Mouse (Mus musculus) limb, embryonic 15.5 days (tissue): ENCODE data around the gene Zbtb26. TPM values are rescaled to one million over a fixed set of nuclear protein-coding genes. Genes with fewer than 3 reads are reported as not detected.
A peak's percentile ranks its signal among the peaks of the same experiment; 100 is the strongest.

Source experiments
- ATAC-seq: fragments of 200-750 bp; cut with Nextera tagmentation; 2 replicates; pipeline ENCODE4 v1.8.0; 2017; ENCODE audit warnings: low read depth, moderate TSS enrichment; ENCODE audit not compliant: insufficient number of reproducible peaks, low FRiP score, low TSS enrichment
- H3K27ac ChIP-seq: fragments of 300-500 bp; sonication (generic); 2 replicates; pipeline ENCODE4 v1.5.1; 2015; ENCODE audit warnings: moderate library complexity, mild to moderate bottlenecking, inconsistent platforms
- H3K27me3 ChIP-seq: fragments of 300-500 bp; sonication (generic); 2 replicates; pipeline ENCODE4 v1.6.1; 2015; ENCODE audit warnings: inconsistent platforms
- H3K36me3 ChIP-seq: fragments of 300-500 bp; sonication (generic); 2 replicates; pipeline ENCODE4 v1.6.1; 2015; ENCODE audit warnings: inconsistent platforms
- H3K4me1 ChIP-seq: fragments of 300-500 bp; sonication (generic); 2 replicates; pipeline ENCODE4 v1.6.1; 2015; ENCODE audit warnings: inconsistent platforms
- H3K4me2 ChIP-seq: fragments of 300-500 bp; sonication (generic); 2 replicates; pipeline ENCODE4 v1.6.1; 2015; ENCODE audit warnings: mild to moderate bottlenecking, inconsistent platforms
- H3K4me3 ChIP-seq: fragments of 300-500 bp; sonication (generic); 2 replicates; pipeline ENCODE4 v1.5.1; 2015; ENCODE audit warnings: mild to moderate bottlenecking, inconsistent platforms
- H3K9ac ChIP-seq: fragments of 300-500 bp; sonication (generic); 2 replicates; pipeline ENCODE4 v1.6.1; 2015; ENCODE audit warnings: inconsistent platforms
- H3K9me3 ChIP-seq: fragments of 300-500 bp; sonication (generic); 2 replicates; pipeline ENCODE4 v1.6.1; 2016; ENCODE audit warnings: inconsistent platforms
- WGBS: fragments of 180-500 bp; shearing (Covaris S2); methylation state at CpG from one replicate; pipeline ENCODE4 v1.1.7; 2015; 5-methylcytosine and 5-hydroxymethylcytosine counted together
- polyA plus RNA-seq: library from polyadenylated mRNA; unstranded; fragments of >200 nt; fragmentation: Nextera tagmentation; extraction: Ambion mirVana; gene quantifications from 2 replicates; pipeline ENCODE4 v1.2.1, GENCODE M21; 2015

Zbtb26 gene
- 6.0 and 6.2 TPM in 2 replicates for polyA plus RNA-seq

- no peaks in the 10 kb centered on the region for H3K9me3 ChIP-seq
Observed at GRCm38 (mm10) chr2:37442611-37443591, at the start of gene Zbtb26, which contains the start of the genes Zbtb6 and Rabgap1. Gene Zbtb26, minus strand, starts transcription at chr2:37443135. Gene Zbtb6, minus strand, starts transcription at chr2:37443171. Gene Rabgap1, plus strand, starts transcription at chr2:37443279.

DNA sequence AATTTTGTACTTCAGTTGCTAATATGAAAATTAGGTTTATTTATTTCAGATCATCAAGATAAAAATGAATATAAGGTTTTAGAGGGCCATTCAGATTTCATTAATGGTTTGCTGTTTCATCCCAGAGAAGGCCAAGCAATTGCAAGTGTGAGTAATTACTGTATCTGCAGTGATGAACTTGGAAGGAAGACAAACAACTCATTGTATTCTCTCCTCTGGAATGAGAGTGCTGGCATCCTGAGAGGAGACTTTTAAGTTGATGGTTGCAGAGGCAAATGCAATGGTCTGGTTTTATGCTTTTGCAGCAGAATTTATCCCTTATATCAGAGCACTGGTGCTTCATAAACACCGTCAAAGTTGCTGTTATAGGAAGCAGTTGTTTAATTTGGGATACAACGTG lies 46.0 kb upstream of the Zbtb26 start:
- H3K27ac ChIP-seq = no peak overlapping the region
- H3K36me3 ChIP-seq = peaks cover 53% of the 10 kb centered on the region
- no peaks in the 10 kb centered on the region for H3K4me1 ChIP-seq
- no peak overlapping the region for H3K4me2 ChIP-seq
- no peak for ATAC-seq
- no peaks in the 10 kb centered on the region for H3K9me3 ChIP-seq
- 93% methylated on average over 2 of the region's 2 CpGs for WGBS
- H3K4me3 ChIP-seq = no peak overlapping the region
- H3K27me3 ChIP-seq = no peaks in the 10 kb centered on the region
- H3K9ac ChIP-seq = no peak overlapping the region

More at GRCm38 (mm10) chr2:37442611-37443591, at the start of gene Zbtb26, which contains the start of the genes Zbtb6 and Rabgap1:
- Histone ChIP-seq H3K27me3 (no peaks in the 10 kb centered on the region), H3K36me3 (no peaks in the 10 kb centered on the region), H3K4me3 (peak within 1 kb of the TSS; percentile 72), H3K4me1 (peaks cover 7% of the 10 kb centered on the region; the same call in 1 of the 2 replicates), H3K27ac (peak within 1 kb of the TSS; percentile 93), H3K9ac (peak within 1 kb of the TSS; percentile 91), H3K4me2 (peak within 1 kb of the TSS; percentile 63)
- ATAC-seq = peak; percentile 97
- under 1% methylated on average over 51 of the region's 51 CpGs for WGBS

GRCm38 (mm10) chr2:37486408-37486807 lies 43.5 kb upstream of the Zbtb26 start:
- H3K36me3 ChIP-seq = peaks cover 49% of the 10 kb centered on the region
- H3K27me3 ChIP-seq = no peaks in the 10 kb centered on the region
- H3K27ac ChIP-seq = no peak overlapping the region
- H3K4me2 ChIP-seq = no peak overlapping the region
- H3K4me1 ChIP-seq = no peaks in the 10 kb centered on the region
- H3K9ac ChIP-seq = no peak overlapping the region
- no peaks in the 10 kb centered on the region for H3K9me3 ChIP-seq
- no peak overlapping the region for H3K4me3 ChIP-seq
- ATAC-seq = no peak

GRCm38 (mm10) chr2:37485370-37485769 lies 42.4 kb upstream of the Zbtb26 start:
- Histone ChIP-seq H3K27ac (no peak overlapping the region), H3K9me3 (no peaks in the 10 kb centered on the region), H3K9ac (no peak overlapping the region), H3K4me1 (no peaks in the 10 kb centered on the region), H3K27me3 (no peaks in the 10 kb centered on the region), H3K4me2 (no peak overlapping the region), H3K36me3 (peaks cover 49% of the 10 kb centered on the region), H3K4me3 (no peak overlapping the region)
- WGBS = 72% methylated on average over 1 of the region's 1 CpGs
- ATAC-seq = no peak

DNA sequence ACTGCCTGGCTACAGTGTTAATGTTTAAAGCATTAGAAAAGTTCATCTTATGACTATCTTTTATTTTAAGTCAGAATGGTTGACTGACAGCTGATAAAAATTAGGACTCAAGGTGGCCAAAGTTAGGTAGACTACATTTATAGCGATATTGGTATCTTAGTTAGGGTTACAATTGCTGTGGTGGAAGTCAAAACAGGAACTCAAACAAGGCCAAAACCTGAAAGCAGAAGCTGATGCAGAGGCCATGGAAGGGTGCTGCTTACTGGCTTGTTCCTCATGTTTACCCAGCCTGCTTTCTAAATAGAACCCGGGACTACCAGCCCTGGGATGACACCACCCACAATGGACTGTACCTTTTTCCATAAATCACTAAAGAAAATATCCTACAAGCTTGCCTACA lies 41.2 kb upstream of the Zbtb26 start:
- Histone ChIP-seq H3K36me3 (peaks cover 37% of the 10 kb centered on the region), H3K4me3 (no peak overlapping the region), H3K27me3 (no peaks in the 10 kb centered on the region), H3K27ac (no peak overlapping the region), H3K9ac (no peak overlapping the region), H3K4me1 (no peaks in the 10 kb centered on the region), H3K4me2 (no peak overlapping the region), H3K9me3 (no peaks in the 10 kb centered on the region)
- WGBS = 91% methylated on average over 2 of the region's 2 CpGs
- no peak for ATAC-seq

DNA sequence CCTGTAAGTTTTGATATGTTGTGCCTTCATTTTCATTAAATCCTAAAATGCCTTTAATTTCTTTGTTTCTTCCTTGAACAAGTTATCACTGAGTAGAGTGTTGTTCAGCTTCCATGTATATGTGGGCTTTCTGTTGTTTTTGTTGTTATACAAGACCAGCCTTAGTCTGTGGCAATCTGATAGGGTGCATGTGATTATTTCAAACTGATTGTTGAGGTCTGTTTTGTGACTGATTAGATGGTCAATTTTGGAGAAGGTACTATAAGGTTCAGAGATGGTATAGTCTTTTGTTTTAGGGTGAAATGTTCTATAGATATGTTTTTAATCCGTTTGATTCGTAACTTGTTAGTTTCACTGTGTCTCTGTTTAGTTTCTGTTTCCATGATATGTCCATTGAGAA lies 37.1 kb upstream of the Zbtb26 start:
- Histone ChIP-seq H3K4me1 (no peaks in the 10 kb centered on the region), H3K27me3 (no peaks in the 10 kb centered on the region), H3K36me3 (peaks cover 61% of the 10 kb centered on the region), H3K9ac (no peak overlapping the region), H3K9me3 (no peaks in the 10 kb centered on the region), H3K4me3 (no peak overlapping the region), H3K4me2 (no peak overlapping the region), H3K27ac (no peak overlapping the region)
- ATAC-seq = no peak
- 94% methylated on average over 2 of the region's 2 CpGs for WGBS

DNA sequence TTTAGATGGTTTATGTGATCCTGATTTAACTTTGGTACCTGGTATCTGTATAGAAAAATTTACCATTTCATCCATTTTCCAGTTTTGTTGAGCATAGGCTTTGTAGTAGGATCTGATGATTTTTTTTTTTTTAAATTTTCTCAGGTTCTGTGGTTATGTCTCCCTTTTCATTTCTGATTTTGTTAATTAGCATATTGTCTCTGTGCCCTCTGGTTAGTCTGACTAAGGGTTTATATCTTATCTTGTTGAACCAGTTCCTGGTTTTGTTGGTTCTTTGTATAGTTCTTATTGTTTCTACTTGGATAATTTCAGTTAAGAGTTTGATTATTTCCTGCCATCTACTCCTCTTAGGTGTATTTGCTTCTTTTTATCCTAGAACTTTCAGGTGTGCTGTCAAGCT lies 36.6 kb upstream of the Zbtb26 start:
- no peak overlapping the region for H3K4me3 ChIP-seq
- H3K27ac ChIP-seq = no peak overlapping the region
- ATAC-seq = no peak
- no peaks in the 10 kb centered on the region for H3K9me3 ChIP-seq
- H3K4me1 ChIP-seq = no peaks in the 10 kb centered on the region
- H3K4me2 ChIP-seq = no peak overlapping the region
- H3K27me3 ChIP-seq = no peaks in the 10 kb centered on the region
- H3K9ac ChIP-seq = no peak overlapping the region
- H3K36me3 ChIP-seq = peaks cover 57% of the 10 kb centered on the region

GRCm38 (mm10) chr2:37466266-37466665 lies 23.3 kb upstream of the Zbtb26 start:
- Histone ChIP-seq H3K27me3 (no peaks in the 10 kb centered on the region), H3K27ac (no peak overlapping the region), H3K4me2 (no peak overlapping the region), H3K36me3 (peaks cover 12% of the 10 kb centered on the region), H3K9me3 (no peaks in the 10 kb centered on the region), H3K4me3 (no peak overlapping the region), H3K4me1 (no peaks in the 10 kb centered on the region), H3K9ac (no peak overlapping the region)
- no peak for ATAC-seq
- 95% methylated on average over 4 of the region's 4 CpGs for WGBS

DNA sequence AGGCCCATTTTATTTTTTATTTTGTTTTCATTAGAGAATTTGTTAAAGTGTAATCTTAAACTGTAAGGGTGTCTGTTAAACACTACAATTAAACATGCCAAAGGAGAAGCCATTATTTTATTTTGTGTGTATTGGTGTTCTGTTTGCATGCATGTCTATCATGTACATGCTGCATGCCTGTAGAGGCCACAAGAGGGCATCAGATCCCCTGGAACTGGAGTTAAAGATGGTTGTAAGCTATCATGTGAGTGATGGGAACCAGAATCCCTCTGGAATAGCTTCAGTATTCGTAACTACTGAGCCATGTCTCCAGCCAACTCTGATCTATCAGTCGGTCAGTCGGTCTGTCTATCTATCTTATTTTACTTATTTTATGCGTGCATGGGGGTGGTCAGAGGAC lies 17.8 kb upstream of the Zbtb26 start:
- no peaks in the 10 kb centered on the region for H3K4me1 ChIP-seq
- no peak overlapping the region for H3K9ac ChIP-seq
- no peaks in the 10 kb centered on the region for H3K27me3 ChIP-seq
- H3K27ac ChIP-seq = no peak overlapping the region
- H3K4me3 ChIP-seq = no peak overlapping the region
- no peak overlapping the region for H3K4me2 ChIP-seq
- ATAC-seq = no peak
- H3K36me3 ChIP-seq = peaks cover 4% of the 10 kb centered on the region; the same call in 1 of the 2 replicates
- H3K9me3 ChIP-seq = no peaks in the 10 kb centered on the region
- 91% methylated on average over 4 of the region's 4 CpGs for WGBS

DNA sequence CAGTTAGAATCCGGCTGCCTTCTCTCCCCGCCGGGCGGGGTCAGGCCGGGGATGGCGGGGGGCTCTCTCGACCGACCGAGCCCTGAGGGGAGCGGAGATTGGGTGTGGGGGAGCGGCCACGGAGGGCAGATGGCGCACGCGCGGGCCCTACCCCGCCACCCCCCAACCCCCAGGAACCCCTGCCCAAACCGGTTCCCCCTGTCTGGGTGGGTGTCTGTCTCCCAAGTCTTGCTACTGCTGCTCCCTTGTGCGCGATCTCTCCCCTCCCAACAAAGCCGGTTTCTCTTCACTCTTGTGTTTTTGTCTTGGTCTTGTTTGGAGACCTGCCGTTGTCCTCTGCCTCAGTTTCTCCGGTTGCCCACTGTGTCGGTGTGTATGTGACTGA lies 9.4 kb upstream of the Zbtb26 start:
- Histone ChIP-seq H3K4me1 (peaks cover 9% of the 10 kb centered on the region), H3K9ac (peak overlapping the region; percentile 90), H3K36me3 (no peaks in the 10 kb centered on the region), H3K4me2 (peak overlapping the region; percentile 70), H3K27ac (peak overlapping the region; percentile 93), H3K4me3 (peak overlapping the region; percentile 89), H3K9me3 (no peaks in the 10 kb centered on the region), H3K27me3 (no peaks in the 10 kb centered on the region)
- ATAC-seq = peak; percentile 85
- WGBS = under 1% methylated on average over 22 of the region's 24 CpGs

DNA sequence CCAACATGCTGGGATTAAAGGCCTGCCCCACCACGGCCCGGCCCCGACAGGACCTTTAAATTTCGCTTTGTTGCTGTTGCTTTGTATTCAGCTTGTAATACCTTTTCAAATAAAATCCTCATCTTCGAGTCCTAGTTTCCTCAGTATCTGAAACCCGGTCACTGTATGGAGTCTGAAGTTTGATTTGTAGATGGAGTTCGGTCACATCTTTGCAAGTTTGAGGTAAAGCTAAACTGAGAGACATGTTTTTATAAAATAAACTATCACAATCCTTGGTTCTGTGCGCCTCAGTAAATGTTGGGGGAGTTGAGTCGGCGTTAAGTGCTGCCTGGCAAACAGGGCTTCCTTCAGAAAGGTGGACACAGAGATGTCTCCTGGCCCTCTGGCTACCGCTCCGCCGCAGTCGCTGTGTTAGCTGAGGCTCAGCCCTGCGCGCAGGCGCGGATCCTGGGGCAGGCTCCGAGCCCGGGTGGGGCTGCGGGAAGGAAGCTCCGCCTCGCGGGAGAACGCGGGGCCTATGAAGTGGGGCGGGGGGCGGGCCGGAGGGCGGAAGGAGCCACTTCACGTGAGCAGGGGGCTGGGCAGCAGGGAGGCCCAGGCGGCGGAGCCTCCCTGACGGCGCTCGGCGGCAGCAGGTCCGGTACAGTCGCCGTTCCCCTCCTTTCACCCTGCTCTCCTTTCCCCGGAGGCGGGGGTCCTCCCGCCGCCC lies 8.9 kb upstream of the Zbtb26 start:
- H3K4me1 ChIP-seq = peaks cover 9% of the 10 kb centered on the region
- H3K4me3 ChIP-seq = peak overlapping the region; percentile 89
- ATAC-seq = peak; percentile 96
- no peaks in the 10 kb centered on the region for H3K9me3 ChIP-seq
- H3K27ac ChIP-seq = peak overlapping the region; percentile 93
- peak overlapping the region; percentile 70 for H3K4me2 ChIP-seq
- peak overlapping the region; percentile 90 for H3K9ac ChIP-seq
- H3K27me3 ChIP-seq = no peaks in the 10 kb centered on the region
- WGBS = 12% methylated on average over 26 of the region's 44 CpGs
- H3K36me3 ChIP-seq = no peaks in the 10 kb centered on the region

DNA sequence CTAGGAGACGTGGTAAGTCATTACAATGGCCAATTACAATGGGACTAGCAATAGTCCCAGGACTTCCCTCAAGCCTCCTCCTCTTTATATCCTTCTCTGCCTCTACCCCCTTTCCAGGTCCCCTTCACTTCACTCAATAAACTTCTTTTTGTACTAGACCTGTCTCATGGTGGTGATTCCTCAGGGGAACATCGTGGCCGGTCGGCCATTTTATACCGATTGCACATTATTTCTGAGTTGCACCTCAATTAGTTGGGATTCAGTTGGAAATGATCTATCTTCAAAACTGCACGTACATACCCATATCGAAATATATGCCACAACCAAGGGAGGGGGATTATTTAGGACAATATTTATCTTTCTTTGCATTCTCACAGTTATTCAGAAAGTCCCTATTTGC lies 11.3 kb downstream of the Zbtb26 start:
- ATAC-seq = no peak
- Histone ChIP-seq H3K4me1 (peaks cover 14% of the 10 kb centered on the region), H3K9ac (peak overlapping the region; percentile 72; the same call in 1 of the 2 replicates), H3K4me3 (peak overlapping the region; percentile 82), H3K27ac (peak overlapping the region; percentile 98), H3K9me3 (no peaks in the 10 kb centered on the region), H3K4me2 (peak overlapping the region; percentile 74), H3K36me3 (peaks cover 22% of the 10 kb centered on the region), H3K27me3 (no peaks in the 10 kb centered on the region)
- WGBS = 23% methylated on average over 7 of the region's 7 CpGs
